Mouse (Mus musculus) thymus, postnatal 25 days (tissue): ENCODE data around the gene Atp2c1.

Experiments
- DNase-seq: peaks from one replicate; pipeline ENCODE4 v3.0.0; 2022

Gene Atp2c1

DNA sequence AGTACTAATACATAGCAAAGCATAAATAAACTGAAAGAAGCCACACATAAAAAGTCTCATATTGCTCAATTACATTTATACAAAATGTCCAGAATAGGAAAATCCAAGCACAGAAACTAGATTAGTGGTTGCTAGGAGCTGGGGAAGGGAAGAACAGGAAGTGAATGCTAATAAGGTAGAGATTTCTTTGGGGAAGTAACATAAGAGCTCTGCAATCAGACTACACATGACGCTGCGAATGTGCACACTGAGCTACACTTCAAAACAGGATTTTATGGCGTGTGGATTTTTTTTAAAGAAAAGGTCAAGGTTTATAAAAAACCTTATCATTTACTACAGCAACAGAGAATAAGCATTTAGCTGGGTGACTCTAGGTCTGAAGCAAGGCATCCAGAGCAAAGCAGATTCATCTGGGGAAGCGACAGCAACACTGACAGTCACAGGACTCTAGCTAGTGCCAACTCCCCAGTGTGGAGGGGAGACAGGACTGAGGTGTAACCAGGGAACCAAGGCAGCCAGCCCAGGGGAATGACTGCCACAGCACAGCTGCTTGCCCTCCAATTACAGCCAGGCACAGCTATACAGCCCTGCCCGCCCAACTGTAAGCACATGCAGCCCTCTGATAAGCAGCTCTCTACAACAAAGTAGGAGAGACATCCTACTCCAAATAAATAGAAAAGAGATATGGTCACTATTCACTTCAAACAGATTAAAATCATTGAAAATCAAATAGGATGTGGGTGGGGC, 42.6 kb downstream of the Atp2c1 start:
- DNase-seq: no peak

DNA sequence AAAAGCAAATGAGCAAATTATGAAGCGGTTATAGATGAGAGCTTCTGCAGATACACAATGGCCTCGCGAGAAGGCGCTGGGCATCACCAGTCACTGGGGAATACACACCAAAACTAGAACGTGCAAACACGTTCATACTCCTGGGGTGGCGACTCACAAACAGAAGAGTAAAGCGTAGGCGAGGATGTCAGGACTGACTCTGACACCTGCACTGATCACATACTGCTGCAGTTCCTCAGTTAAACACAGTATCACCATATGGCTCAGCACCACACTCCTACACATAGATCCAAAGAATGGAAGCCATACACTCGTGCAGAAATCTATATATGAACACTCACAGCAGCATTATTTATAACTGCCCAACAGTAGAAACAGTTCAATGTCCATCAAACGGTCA, 43.2 kb downstream of the Atp2c1 start:
- no peak for DNase-seq

DNA sequence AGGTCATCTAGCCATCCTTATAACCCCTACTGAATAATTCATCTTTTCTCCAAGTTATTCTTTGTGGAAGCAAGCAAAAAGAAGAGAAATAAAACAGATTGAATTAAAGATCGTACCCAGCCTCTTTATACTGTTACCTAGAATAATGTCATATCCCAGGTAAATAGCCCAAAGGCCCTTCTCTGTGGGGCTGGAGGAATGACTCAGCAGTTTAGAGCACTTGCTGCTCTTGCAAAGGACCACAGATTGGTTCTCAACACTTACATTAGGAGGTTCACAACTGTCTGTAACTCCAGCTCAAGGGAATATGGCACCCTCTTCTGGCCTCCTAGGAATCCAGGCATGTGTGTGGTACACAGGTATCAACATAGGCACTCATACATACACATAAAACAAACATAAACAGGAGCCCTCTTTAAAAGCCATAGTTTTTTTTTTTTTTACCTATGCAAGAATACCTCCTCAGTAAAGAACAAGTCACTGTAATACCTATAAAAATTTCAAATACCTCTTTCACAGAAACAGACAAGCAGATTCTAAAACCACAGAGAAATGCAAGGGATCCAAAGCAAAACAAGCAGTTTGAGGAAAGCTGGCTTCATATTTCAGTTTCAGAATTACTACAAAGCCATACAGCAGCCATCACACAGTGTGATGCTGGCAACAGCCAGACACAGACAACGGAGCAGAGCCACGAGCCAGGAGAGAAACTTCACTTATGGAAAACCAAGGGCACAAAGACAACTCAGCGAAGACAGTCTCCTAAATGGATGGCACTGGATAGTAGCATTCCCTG, 44.2 kb downstream of the Atp2c1 start:
- DNase-seq: no peak

DNA sequence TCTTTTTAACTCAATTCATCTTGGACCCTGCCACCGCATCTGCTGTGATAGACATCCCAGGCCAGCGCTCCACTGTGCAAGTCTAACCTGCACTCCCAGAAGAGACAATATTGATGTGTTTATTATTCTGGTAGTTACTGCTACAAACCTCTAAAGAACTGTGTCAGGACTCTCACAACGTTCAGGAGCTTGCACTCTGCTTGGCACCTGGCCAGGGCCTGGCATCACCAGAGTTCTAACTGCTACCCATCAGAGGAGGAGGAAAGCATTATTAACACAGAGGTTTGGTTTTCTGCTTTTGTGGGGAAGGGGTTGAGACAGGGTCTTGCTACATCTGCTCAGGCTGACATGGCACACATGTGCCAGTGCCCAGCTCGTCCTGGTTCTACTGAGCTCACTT, 45.0 kb downstream of the Atp2c1 start:
- no peak for DNase-seq

DNA sequence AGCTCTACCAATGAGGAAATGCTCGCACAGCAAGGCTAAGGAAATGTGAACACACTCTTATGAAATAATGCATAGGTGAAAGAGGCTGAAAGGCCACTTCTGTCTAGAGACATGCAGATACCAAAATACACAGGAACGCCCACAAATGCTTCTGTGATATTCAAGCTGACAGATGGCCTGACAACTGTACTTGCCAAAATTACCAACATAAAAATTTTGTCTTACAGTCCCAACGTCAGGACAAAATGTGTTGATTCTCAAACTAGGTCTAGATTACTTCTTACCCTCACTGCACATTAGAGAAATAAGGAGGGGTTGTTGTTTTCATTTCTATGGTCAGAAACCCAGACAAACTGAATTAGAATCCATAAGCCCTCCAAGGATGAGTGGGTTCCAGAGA, 51.0 kb downstream of the Atp2c1 start:
- DNase-seq: no peak

DNA sequence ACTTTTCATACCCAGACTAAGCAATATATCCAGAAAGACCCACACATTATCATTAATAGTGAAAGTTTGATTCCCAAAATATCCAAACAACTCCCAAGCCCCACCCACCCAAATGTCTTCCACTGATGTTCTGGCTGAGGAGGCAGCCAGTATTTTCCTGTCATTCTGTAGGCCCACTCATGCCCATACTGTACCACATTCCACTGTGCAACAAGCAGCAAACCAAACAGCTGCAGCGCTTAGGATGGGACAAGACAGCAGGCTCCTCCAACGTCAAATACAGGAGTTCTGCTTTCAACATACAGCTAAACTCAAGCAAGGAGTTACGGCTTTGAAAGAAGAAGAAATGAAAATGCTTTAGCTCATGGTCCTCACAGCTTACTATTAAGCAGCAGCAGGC, 52.2 kb downstream of the Atp2c1 start:
- no peak for DNase-seq

DNA sequence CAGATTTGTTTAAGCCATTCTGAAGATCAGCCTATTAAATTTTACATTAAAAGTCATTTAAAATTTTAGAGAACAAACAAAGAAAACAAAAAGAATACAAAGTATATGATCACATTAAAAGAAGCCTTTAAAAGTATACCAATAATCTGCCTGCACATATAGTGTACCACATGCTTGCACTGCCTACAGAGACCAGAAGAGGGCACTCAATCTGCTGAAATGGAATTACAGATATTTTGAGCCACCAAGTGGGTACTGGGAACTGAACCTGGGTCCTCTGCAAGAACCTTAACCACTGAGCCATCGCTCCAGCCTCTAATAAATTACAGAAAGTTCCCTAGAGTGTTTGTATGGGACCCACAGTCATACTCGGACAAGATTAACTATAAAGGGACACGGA, 59.3 kb downstream of the Atp2c1 start:
- peak; percentile 9 for DNase-seq

DNA sequence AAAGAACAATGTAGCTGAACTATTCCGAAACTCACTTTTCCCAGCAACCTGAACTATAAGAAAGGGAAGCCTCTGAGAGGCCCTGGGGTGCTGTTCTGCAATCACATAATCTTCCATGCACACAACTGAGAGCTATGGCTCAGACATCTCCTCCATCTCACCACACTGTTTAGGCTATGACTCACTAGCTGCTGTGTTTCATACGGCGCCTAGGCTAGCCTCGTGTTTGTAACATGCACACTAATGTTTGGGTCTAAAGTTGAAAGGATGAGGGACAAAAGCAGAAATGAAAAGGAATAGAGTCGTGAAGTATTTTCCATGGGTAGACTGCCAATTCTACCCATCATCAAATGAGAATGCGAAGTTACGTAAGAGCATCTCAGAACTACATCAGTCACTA, 65.6 kb downstream of the Atp2c1 start:
- DNase-seq: no peak

DNA sequence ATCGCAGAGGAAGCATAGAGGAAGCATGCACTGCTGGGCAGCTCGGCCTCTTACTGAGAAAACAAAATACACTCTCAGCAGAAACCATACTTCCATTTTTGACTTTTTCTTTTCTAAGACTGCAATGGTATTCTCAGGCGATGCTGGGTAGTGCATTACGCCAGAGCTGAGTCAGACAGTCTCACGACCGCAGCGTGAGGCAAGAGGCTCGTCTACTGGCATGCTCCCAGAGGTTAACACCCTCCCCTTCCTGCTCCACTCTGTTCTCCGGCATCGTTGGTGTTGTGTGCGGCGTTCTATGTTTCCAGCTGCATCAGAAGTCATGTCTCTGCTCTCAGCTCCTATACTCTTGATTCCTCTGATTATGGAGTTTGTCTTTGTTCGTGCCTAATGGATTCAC, 68.1 kb downstream of the Atp2c1 start:
- no peak for DNase-seq

DNA sequence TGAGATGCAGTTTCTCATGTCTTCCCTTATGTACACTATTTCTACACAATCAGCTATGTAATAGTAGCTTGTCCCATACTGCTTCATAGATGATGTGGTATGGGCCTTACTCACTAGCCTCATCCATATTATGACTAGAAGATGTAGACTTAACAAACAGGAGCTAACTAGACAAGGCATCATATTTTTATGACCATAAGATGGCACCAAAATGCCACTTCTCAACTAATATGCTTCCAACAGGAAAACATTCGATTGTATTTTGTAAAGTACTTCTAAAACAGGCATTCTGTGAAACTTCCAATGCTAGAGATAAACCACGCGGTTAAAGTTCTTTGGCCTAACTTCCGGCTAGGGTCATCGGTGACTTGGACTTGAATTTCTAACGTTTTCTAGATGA, 118.6 kb downstream of the Atp2c1 start:
- no peak for DNase-seq

DNA sequence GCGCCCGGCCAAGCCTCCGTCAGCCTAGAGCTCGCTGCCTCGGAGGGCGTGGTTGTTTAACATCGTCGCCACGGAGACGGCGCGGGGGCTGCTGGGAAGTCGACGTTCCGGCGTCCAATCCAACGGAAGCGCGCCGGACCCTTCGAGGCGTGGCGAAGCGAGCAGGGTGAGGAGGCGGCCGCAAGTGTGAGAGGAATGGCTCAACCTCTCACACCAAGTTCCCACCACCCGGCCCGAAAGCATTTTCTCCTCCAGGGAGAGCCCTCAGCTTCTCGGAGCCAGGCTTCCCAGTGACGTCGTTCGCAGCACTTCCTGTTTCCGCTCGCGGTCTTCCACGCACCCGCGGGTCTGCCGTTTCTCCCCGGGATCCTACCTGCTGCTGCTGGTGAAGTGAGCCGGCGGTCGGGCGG, 131.9 kb downstream of the Atp2c1 start, which contains the start of the genes Aste1 and Nek11:
Aste1 (plus strand) TSS at position 175 of the 410 bp plus-strand sequence.
Nek11 (minus strand) TSS at position 307 of the 410 bp plus-strand sequence.
- DNase-seq: peak; percentile 93

DNA sequence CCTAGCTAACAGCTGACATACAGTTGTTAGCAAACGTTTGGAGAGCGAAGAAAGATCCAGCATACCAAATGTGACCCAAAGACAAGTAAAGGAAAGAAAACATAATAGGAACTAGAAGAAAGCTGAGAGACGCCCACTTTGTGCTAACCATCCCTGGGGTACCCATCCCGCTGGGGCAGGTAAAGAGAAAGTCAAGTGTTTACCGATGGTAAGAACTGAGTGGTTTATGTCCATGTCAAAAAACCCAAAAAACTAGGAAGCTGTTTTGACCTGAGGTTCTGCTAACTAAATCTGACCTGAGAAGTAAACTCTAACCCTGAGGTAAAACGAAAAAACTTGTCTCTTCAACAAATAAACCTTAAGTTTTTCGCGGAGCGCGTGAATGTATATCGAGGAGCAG, 132.4 kb downstream of the Atp2c1 start:
- no peak for DNase-seq

DNA sequence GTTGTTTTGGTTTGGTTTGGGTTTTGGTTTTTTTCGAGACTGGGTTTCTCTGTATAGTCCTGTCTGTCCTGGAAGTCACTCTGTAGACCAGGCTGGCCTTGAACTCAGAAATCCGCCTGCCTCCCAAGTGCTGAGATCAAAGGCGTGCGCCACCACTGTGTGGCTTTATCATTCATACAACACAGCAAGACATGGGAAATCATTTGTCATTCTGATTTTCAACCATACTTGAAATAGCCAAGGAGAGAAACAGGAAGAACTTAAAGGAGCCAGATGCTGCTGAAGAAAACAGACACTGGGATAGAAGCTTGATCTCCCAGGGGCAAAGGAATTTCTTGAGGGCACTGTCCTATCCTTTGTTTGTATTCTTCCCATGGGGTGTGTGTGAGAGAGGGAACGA, 136.5 kb downstream of the Atp2c1 start:
- DNase-seq: no peak

DNA sequence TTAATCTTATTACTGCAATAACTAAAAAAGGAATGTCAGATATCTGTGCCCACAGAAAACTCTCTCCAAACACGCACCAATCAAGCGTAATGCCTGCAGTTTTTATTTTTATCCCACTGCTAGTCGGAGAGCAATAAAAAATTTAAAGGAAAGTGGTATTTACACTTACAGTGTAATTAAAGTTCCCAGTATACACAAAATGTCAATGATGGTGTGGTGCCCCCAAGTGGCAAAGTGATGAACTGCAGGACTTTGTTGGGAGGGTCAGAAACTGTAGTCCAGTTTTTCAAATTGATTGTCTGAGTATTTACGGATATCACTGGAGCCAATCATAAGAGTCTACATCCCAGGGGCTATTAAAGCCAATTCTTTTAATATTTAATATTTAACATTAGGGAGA, 137.8 kb downstream of the Atp2c1 start:
- DNase-seq: peak; percentile 72

DNA sequence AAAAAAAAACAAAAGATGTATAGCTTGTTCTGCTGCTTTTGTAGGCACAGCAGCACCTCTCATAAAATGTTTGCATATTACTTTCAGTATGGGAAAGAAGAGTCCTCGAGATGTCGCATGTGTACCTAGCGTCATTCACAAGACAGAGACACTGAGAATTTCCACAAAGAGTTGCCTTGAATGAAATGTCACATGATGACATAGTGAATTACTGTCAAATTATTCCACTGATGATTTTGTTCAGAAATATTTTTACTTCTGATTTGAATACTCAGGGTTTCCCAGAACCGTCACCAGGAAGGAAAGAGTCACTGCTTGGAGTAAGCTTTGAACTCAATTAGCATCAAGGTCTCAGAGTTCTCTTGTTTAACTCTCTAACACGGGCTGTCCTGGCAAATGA, 139.7 kb downstream of the Atp2c1 start:
- no peak for DNase-seq

DNA sequence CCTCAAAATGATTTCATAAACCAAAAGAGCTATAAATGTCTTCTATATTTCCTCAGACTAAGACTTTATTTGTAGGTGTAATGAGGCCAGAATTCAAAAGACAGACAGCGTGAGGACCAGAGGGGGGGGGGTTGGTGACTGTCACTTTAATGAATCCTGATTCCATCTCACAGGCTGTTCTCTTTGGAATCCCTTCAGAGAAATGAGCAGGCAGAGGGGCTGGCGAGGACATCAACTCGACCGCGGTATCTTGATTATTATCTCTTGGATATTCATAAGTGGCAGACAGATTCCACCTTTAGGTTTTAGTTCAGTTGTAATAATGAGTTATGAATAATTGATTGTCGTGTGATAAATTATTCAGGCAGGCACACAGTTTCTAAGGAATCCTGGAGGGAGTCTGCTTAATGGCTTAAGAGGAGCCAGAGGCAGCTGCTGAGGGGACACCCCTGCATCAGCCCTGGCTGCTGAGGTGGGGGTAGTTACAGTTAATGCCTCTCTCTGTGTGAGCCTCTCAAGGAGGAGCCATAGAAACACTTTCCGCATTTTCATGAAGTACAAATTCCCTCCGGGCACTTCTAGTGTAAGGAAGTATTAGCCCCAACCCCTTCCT, 147.5 kb downstream of the Atp2c1 start:
- no peak for DNase-seq

DNA sequence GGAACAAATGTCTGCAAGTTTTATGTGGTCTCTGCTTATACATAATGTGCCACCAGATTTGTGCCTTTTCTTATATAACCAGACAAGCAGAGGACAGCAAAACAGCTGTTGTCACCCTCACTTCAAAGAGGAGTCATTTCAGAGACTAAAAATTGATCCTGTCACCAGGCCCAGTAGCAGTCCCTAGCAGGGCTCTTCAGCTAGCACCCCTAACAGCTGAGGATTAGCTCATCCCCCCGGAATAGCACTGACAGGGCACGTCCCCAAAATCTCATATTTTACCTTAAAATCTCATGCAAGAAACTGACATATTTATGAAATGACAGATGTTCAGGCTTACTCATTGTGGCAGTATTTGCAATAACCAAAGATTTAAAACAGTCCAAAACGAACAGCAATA, 149.5 kb downstream of the Atp2c1 start:
- no peak for DNase-seq

DNA sequence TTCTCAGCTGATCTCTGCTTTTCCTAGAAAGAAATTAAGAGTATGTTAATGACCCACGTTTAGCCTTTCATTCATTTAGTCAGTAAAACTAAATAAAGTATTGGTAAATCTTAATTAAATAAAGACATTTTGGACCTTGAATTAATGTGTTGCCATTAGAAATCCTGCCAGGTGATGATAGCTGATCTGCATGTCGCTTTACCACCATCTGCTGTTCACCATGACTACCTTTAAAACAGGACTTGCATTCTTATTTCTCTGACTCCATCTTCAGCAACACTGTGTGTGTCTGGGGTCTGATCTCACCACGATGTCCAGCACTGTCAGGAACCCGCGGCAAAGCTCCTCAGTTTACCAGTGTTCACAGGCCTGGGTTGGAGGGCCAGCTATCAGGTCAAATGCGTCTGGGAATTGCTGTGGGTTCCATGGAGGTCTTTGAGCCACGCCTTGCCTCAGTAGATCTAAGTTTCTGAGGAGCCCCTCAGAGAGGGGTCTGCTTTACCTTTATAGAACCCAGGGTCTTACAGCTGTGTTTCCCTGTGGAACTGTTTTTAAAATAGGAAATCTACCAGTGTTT, 150.1 kb downstream of the Atp2c1 start:
- DNase-seq: no peak

DNA sequence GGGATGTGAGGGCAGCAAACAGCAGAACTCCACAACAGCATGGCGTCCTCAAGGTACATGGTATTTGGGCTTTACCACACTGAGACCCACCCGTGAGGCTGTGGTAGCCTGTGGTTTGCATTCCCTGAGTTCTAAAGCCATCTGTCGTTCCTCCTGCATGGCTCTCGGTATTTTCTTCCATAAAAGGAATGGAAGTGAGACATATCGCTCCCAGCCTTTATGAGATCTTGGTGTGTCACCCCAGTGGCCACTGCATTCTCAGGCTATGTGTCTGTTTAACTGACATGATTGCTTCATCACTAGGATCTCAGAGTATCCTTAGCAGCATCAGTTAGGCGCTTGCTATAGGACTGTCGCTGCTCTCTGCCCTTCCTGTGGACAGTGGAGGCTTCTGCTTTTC, 150.7 kb downstream of the Atp2c1 start:
- DNase-seq: no peak

DNA sequence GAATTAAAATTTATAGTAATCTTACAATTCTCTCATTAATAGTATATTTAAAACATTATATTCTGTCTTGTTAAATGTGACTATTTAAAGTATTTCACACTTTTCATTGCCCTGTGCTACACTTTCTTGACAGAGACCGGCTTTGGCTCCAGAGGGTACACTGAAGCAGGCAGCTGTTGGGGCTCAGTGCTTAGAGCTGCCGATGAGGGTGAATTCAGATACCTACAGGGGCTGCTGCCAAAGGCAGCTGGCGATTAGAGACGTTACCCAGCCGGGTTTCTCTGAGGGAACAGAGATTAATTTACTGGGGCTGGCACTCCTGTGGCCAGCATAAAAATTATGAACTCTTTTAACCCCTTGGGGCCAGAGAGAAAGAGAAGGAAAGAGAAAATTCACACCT, 152.8 kb downstream of the Atp2c1 start:
- no peak for DNase-seq

DNA sequence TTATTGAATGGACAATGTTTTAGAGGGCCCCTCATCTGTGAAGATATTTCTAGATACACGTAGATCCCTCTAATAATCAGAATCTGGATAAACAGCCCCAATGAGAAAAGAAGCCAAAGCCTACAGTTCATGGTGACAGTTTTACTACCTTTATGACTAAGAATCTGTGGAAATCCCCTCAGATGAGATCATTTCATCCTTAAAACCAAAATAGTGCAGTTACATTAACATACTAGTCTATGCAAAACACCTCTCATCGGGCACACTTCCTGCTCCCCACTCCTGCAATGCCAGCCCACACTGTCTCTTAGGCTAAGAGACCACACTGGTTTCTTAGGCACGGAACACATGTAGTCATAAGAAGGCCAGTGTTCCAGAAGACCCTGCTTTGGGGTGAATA, 158.5 kb downstream of the Atp2c1 start:
- DNase-seq: no peak

DNA sequence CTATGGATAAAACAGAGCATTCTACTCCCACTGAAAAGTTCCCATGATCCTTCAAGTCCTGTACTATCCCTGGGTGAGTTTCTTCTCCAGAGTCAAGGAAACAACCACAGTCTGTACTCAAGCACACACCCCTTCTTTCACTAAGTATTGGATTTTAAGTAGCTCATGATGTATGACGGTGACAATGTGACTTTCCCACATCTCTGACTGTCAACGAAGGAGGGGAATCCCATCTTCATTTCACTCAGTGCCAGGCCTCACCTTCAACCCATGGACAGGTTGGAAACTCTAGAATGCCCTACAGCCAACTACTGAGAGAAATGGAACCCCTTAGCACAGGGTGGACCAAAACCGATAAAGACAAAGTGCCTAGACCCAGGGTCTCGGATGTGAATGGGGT, 160.9 kb downstream of the Atp2c1 start:
- no peak for DNase-seq

DNA sequence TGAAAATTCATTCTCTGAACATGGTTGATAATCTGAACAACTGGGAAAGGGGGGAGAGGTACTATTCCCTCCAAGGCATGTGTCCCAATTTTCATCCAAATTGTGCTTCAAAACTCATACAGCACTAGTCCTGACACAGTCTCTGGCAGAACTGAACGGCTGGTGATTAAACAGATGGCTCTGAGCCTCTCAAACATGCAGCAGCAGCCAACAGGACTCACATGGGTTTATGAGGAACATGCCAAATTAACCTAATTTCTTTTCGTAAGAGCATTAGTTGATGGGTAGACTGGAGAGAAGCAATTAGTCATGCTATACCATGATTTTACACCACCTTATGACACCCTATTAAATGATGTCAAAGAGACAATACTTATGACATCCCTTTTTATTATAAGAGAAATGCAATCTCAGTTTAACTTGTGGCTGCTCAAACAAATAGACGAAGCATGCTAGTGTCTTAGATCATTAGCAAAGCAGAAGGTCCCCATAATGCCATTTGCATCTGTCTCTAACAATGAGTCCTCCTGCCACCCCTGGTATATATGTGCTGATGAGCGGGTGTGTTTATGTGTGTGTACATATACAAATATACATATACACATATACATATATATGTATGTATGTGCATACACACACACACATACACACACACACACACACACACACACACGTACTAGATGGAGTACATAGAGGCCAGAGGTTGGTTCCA, 163.4 kb downstream of the Atp2c1 start:
- DNase-seq: no peak
